In the genomic region with DNA sequence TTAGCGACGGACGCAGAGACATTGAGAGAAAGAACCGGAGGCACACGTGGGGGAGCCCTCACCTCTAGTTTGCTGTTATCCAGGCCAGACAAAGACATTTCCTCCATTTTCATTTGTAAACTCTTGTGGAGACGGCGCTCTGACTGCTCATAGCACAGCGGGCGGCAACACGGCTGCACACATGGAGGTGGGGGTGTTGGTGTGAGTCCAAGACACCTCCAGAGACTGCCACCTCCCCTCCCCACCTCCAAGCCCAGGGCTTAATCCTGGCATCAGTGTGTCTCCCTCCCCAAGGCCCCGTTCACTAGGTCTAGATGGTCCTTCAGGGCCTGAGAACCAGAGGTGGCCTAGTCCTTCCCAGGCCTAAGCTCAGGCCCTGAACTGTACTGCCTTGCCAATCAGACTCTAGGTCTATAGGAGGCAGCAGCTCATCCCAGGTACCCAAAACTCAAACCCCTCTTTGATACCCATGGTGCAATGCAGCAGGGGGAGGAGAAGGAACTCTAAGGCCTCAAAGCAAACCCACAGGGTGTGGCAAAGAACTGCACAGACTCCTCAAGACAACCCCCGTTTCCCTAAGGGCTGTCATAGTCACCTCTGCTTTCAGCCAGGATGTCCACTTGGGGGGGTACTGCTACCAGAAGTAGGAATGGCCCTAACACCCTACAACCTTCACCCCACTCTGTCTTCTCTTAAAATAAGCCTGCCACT, we compare ENCODE assay signal across 8 mouse cellular contexts. TPM values are rescaled to one million over a fixed set of nuclear protein-coding genes. Genes with fewer than 3 reads are reported as not detected.
DNase-seq lines count a peak whose midpoint lies in the region; ATAC-seq and TF ChIP-seq lines count a peak whose summit lies in the region.

No protein-coding gene starts in this region.

- no peaks in the 10 kb centered on the region for H3K9me3 ChIP-seq in E14TG2a.4 (ENCODE audit: low read length)
- no peaks in the 10 kb centered on the region for H3K9me3 ChIP-seq in embryonic facial prominence, embryonic 15.5 days (replicated peaks)
- no peaks in the 10 kb centered on the region for H3K9me3 ChIP-seq in hindbrain, postnatal 0 days (ENCODE audit: low read length)

- peak; percentile 72 for TF ChIP-seq POLR2A in spleen, adult 2 months (IDR thresholded peaks at IDR 0.05; ENCODE audit: low read depth, low read length)

- H3K27ac ChIP-seq in embryonic facial prominence, embryonic 15.5 days (replicated peaks): peak overlapping the region; percentile 99
- peak overlapping the region; percentile 96 for H3K27ac ChIP-seq in hindbrain, postnatal 0 days
- H3K27ac ChIP-seq in spleen, adult 2 months (ENCODE audit: insufficient read depth, low read length): peak overlapping the region; percentile 96

- peak overlapping the region; percentile 82 for H3K9ac ChIP-seq in embryonic facial prominence, embryonic 15.5 days
- peak overlapping the region; percentile 88 for H3K9ac ChIP-seq in hindbrain, postnatal 0 days (replicated peaks; ENCODE audit: low read length)

- TF ChIP-seq CTCF in E14TG2a.4 (conservative IDR thresholded peaks at IDR 0.05; ENCODE audit: low read length): no peak
- TF ChIP-seq CTCF in hindbrain, postnatal 0 days (IDR thresholded peaks at IDR 0.05; ENCODE audit: low read depth): no peak
- TF ChIP-seq CTCF in spleen, adult 2 months (IDR thresholded peaks at IDR 0.05; ENCODE audit: extremely low read depth, insufficient read depth, insufficient read length, insufficient replicate concordance): no peak

- peak; percentile 38 for DNase-seq in adrenal gland, postnatal 10 days
- no peak for DNase-seq in adrenal gland, postnatal 4 days (ENCODE audit: low spot score in 2 of 2)
- DNase-seq in hindbrain, postnatal 0 days (ENCODE audit: low spot score): peak; percentile 42
- DNase-seq in lung, postnatal 25 days (ENCODE audit: low spot score): peak; percentile 64
- DNase-seq in spleen, adult 2 months (ENCODE audit: low read depth in 1 of 2, low spot score in 2 of 2): peak; percentile 65 to 66
- no peak for DNase-seq in urinary bladder, postnatal 14 days (ENCODE audit: low spot score)

- H3K27me3 ChIP-seq in E14TG2a.4 (ENCODE audit: insufficient read depth, low read length): no peaks in the 10 kb centered on the region
- H3K27me3 ChIP-seq in embryonic facial prominence, embryonic 15.5 days: no peaks in the 10 kb centered on the region
- H3K27me3 ChIP-seq in hindbrain, postnatal 0 days (ENCODE audit: insufficient read depth, low read length): no peaks in the 10 kb centered on the region
- no peaks in the 10 kb centered on the region for H3K27me3 ChIP-seq in spleen, adult 2 months (ENCODE audit: control insufficient read depth, insufficient read depth, low read length)

- no peak for ATAC-seq in embryonic facial prominence, embryonic 15.5 days (ENCODE audit: insufficient number of reproducible peaks, low FRiP score, low TSS enrichment, low read depth)
- no peak for ATAC-seq in hindbrain, postnatal 0 days

- 50% methylated on average over 12 of the region's 12 CpGs for WGBS in embryonic facial prominence, embryonic 15.5 days
- 42% methylated on average over 12 of the region's 12 CpGs for WGBS in hindbrain, postnatal 0 days
- whole genome bisulfite sequencing in spleen, adult 2 months: 80% methylated on average over 12 of the region's 12 CpGs

- peak overlapping the region; percentile 92 for H3K4me3 ChIP-seq in E14TG2a.4 (replicated peaks; ENCODE audit: low read length)
- H3K4me3 ChIP-seq in embryonic facial prominence, embryonic 15.5 days (replicated peaks): peak overlapping the region; percentile 80
- peak overlapping the region; percentile 89 for H3K4me3 ChIP-seq in hindbrain, postnatal 0 days (ENCODE audit: low read length)
- peak overlapping the region; percentile 69 for H3K4me3 ChIP-seq in spleen, adult 2 months (ENCODE audit: extremely low read depth, insufficient read depth, insufficient read length)

- peaks cover 77% of the 10 kb centered on the region for H3K4me1 ChIP-seq in E14TG2a.4 (replicated peaks; ENCODE audit: low read depth, low read length)
- H3K4me1 ChIP-seq in embryonic facial prominence, embryonic 15.5 days: peaks cover 25% of the 10 kb centered on the region
- peaks cover 10% of the 10 kb centered on the region for H3K4me1 ChIP-seq in hindbrain, postnatal 0 days (ENCODE audit: insufficient read depth, low read length)
- H3K4me1 ChIP-seq in spleen, adult 2 months (ENCODE audit: control insufficient read depth, insufficient read depth, insufficient read length): peaks cover 4% of the 10 kb centered on the region; the same call in 1 of the 2 replicates

- peak overlapping the region; percentile 87 for H3K4me2 ChIP-seq in embryonic facial prominence, embryonic 15.5 days (replicated peaks)
- H3K4me2 ChIP-seq in hindbrain, postnatal 0 days (ENCODE audit: low read depth, low read length): peak overlapping the region; percentile 93

- peaks cover 53% of the 10 kb centered on the region for H3K36me3 ChIP-seq in E14TG2a.4 (ENCODE audit: insufficient read depth, low read length)
- peaks cover 41% of the 10 kb centered on the region for H3K36me3 ChIP-seq in embryonic facial prominence, embryonic 15.5 days
- peaks cover 19% of the 10 kb centered on the region for H3K36me3 ChIP-seq in hindbrain, postnatal 0 days (ENCODE audit: insufficient read depth, low read length)
- peaks cover 23% of the 10 kb centered on the region for H3K36me3 ChIP-seq in spleen, adult 2 months (ENCODE audit: control insufficient read depth, insufficient read depth, low read length)

RNA-seq across cellular contexts. Expression of gene Atxn7l3, which starts 1.4 kb away (rescaled TPM):
- total RNA-seq in adrenal gland, postnatal 10 days (2021): 10 to 100 TPM; 47.2 to 51.3 TPM
- total RNA-seq in adrenal gland, postnatal 4 days (2021): 10 to 100 TPM; 58.3 to 58.7 TPM
- polyA plus RNA-seq in embryonic facial prominence, embryonic 15.5 days (2015; fragmentation: Nextera tagmentation; extraction: Ambion mirVana): 18.4 and 20.0 TPM in 2 replicates
- total RNA-seq in hindbrain, postnatal 0 days (2014; rRNA removed): 146 and 149 TPM in 2 replicates
- polyA plus RNA-seq in hindbrain, postnatal 0 days (2015; fragmentation: Nextera tagmentation; extraction: Ambion mirVana): 22.8 and 23.7 TPM in 2 replicates
- polyA plus RNA-seq in spleen, adult 2 months (2012; rRNA removed): 39.8 and 45.1 TPM in 2 replicates

RNA-seq across cellular contexts. Expression of gene Tmub2, which starts 10.3 kb away (rescaled TPM):
- total RNA-seq in adrenal gland, postnatal 10 days (2021): 10 to 100 TPM; 36.6 to 41.1 TPM
- total RNA-seq in adrenal gland, postnatal 4 days (2021): 10 to 100 TPM; 56.5 to 58.3 TPM
- polyA plus RNA-seq in embryonic facial prominence, embryonic 15.5 days (2015; fragmentation: Nextera tagmentation; extraction: Ambion mirVana): 58.3 and 59.5 TPM in 2 replicates
- 81.8 and 92.7 TPM in 2 replicates for total RNA-seq in hindbrain, postnatal 0 days (2014; rRNA removed)
- 71.0 and 72.2 TPM in 2 replicates for polyA plus RNA-seq in hindbrain, postnatal 0 days (2015; fragmentation: Nextera tagmentation; extraction: Ambion mirVana)
- 31.6 and 41.1 TPM in 2 replicates for polyA plus RNA-seq in spleen, adult 2 months (2012; rRNA removed)

RNA-seq across cellular contexts. Expression of gene Ubtf, which starts 24.5 kb away (rescaled TPM):
- total RNA-seq in adrenal gland, postnatal 10 days (2021): 100 to 1,000 TPM in 1 of 2 experiments, 10 to 100 TPM in 1; 96.3 to 100 TPM
- total RNA-seq in adrenal gland, postnatal 4 days (2021): 100 to 1,000 TPM; 136 to 152 TPM
- 86.6 and 87.3 TPM in 2 replicates for polyA plus RNA-seq in embryonic facial prominence, embryonic 15.5 days (2015; fragmentation: Nextera tagmentation; extraction: Ambion mirVana)
- 53.7 and 63.7 TPM in 2 replicates for total RNA-seq in hindbrain, postnatal 0 days (2014; rRNA removed)
- 74.6 and 76.1 TPM in 2 replicates for polyA plus RNA-seq in hindbrain, postnatal 0 days (2015; fragmentation: Nextera tagmentation; extraction: Ambion mirVana)
- 29.9 and 30.7 TPM in 2 replicates for polyA plus RNA-seq in spleen, adult 2 months (2012; rRNA removed)

RNA-seq across cellular contexts. Expression of gene Asb16, which starts 26.5 kb away (rescaled TPM):
- 1 to 10 TPM; 1.1 to 2.6 TPM for total RNA-seq in adrenal gland, postnatal 10 days (2021)
- under 1 TPM; 0.53 to 0.79 TPM for total RNA-seq in adrenal gland, postnatal 4 days (2021)
- polyA plus RNA-seq in embryonic facial prominence, embryonic 15.5 days (2015; fragmentation: Nextera tagmentation; extraction: Ambion mirVana): 0.12 and 0.26 TPM in 2 replicates
- total RNA-seq in hindbrain, postnatal 0 days (2014; rRNA removed): 2.2 and 2.6 TPM in 2 replicates
- polyA plus RNA-seq in hindbrain, postnatal 0 days (2015; fragmentation: Nextera tagmentation; extraction: Ambion mirVana): 0.29 and 0.41 TPM in 2 replicates
- polyA plus RNA-seq in spleen, adult 2 months (2012; rRNA removed): 0.13 and 0.19 TPM in 2 replicates

RNA-seq across cellular contexts. Expression of gene BC030867, which starts 46.4 kb away (rescaled TPM):
- 1 to 10 TPM; 1.9 to 4.5 TPM for total RNA-seq in adrenal gland, postnatal 10 days (2021)
- 1 to 10 TPM; 4.8 to 6.0 TPM for total RNA-seq in adrenal gland, postnatal 4 days (2021)
- polyA plus RNA-seq in embryonic facial prominence, embryonic 15.5 days (2015; fragmentation: Nextera tagmentation; extraction: Ambion mirVana): 13.6 and 16.0 TPM in 2 replicates
- 2.3 and 2.4 TPM in 2 replicates for total RNA-seq in hindbrain, postnatal 0 days (2014; rRNA removed)
- polyA plus RNA-seq in hindbrain, postnatal 0 days (2015; fragmentation: Nextera tagmentation; extraction: Ambion mirVana): 2.1 and 2.3 TPM in 2 replicates
- 1.9 and 4.5 TPM in 2 replicates for polyA plus RNA-seq in spleen, adult 2 months (2012; rRNA removed)

Comparison
In these comparisons a context has a peak if more than half of its experiments do, and no peak if none do; other contexts are left out.
1. DNase-seq: peak in adrenal gland, postnatal 10 days (single experiment), hindbrain, postnatal 0 days (single experiment), lung, postnatal 25 days (single experiment) and spleen, adult 2 months (2 of 2); none in adrenal gland, postnatal 4 days (0 of 2) and urinary bladder, postnatal 14 days (single experiment).
2. Peak in every context shown above with its lines, with median percentiles within 50 percentile points of each other: H3K4me3 ChIP-seq and H3K27ac ChIP-seq.